Mouse (Mus musculus) liver, embryonic 16.5 days (tissue): ENCODE data around the gene Rufy1. TPM values are rescaled to one million over a fixed set of nuclear protein-coding genes. Genes with fewer than 3 reads are reported as not detected.

ENCODE experiments used
- ATAC-seq: fragments of 200-750 bp; cut with Nextera tagmentation; 2 replicates; pipeline ENCODE4 v1.8.0; 2017; ENCODE audit warnings: low read depth, mild to moderate bottlenecking, moderate number of reproducible peaks, moderate library complexity
- H3K27ac ChIP-seq: fragments of 300-500 bp; sonication (generic); 2 replicates; pipeline ENCODE4 v1.5.1; 2014; ENCODE audit warnings: mild to moderate bottlenecking, low read length
- H3K27me3 ChIP-seq: fragments of 300-500 bp; sonication (generic); 2 replicates; pipeline ENCODE4 v1.6.1; 2014; ENCODE audit warnings: low read depth, low read length, mixed read lengths; ENCODE audit not compliant: control insufficient read depth, insufficient read depth
- H3K36me3 ChIP-seq: fragments of 300-500 bp; sonication (generic); 2 replicates; pipeline ENCODE4 v1.6.1; 2014; ENCODE audit warnings: mild to moderate bottlenecking; ENCODE audit not compliant: control insufficient read depth, insufficient read depth
- H3K4me1 ChIP-seq: fragments of 300-500 bp; sonication (generic); 2 replicates; pipeline ENCODE4 v1.6.1; 2014; ENCODE audit warnings: low read depth, low read length, mixed read lengths; ENCODE audit not compliant: control insufficient read depth
- H3K4me2 ChIP-seq: fragments of 300-500 bp; sonication (generic); 2 replicates; pipeline ENCODE4 v1.6.1; 2014; ENCODE audit warnings: low read depth, low read length, mixed read lengths
- H3K4me3 ChIP-seq: fragments of 300-500 bp; sonication (generic); 2 replicates; pipeline ENCODE4 v1.5.1; 2014; ENCODE audit warnings: low read depth, mild to moderate bottlenecking, low read length
- H3K9ac ChIP-seq: fragments of 300-500 bp; sonication (generic); 2 replicates; pipeline ENCODE4 v1.6.1; 2014; ENCODE audit warnings: low read depth, low read length
- H3K9me3 ChIP-seq: fragments of 300-500 bp; sonication (generic); replicated peaks from 2 replicates; pipeline ENCODE4 v1.6.1; 2016; ENCODE audit warnings: low read length; ENCODE audit not compliant: control insufficient read depth
- WGBS: fragments of 180-500 bp; shearing (Covaris S2); extraction: QIAGEN DNeasy Blood & Tissue Kit; methylation state at CpG from one replicate; pipeline ENCODE4 v1.1.7; 2014; ENCODE audit not compliant: insufficient replicate concordance; 5-methylcytosine and 5-hydroxymethylcytosine counted together
- microRNA counts: library from miRNA; unstranded; fragments of <30 nt; microRNA quantifications from one replicate; lab custom pipeline; 2016
- microRNA-seq: library from miRNA; unstranded; fragments of <30 nt; microRNA quantifications from one replicate; pipeline ENCODE4, GENCODE M21; 2016
- polyA plus RNA-seq: library from polyadenylated mRNA; unstranded; fragments of >200 nt; fragmentation: Nextera tagmentation; extraction: Ambion mirVana; gene quantifications from 2 replicates; pipeline ENCODE4 v1.2.1, GENCODE M21; 2015

Gene Rufy1
- polyA plus RNA-seq, 1 experiment from 2014 or later, result 8.4 TPM

DNA sequence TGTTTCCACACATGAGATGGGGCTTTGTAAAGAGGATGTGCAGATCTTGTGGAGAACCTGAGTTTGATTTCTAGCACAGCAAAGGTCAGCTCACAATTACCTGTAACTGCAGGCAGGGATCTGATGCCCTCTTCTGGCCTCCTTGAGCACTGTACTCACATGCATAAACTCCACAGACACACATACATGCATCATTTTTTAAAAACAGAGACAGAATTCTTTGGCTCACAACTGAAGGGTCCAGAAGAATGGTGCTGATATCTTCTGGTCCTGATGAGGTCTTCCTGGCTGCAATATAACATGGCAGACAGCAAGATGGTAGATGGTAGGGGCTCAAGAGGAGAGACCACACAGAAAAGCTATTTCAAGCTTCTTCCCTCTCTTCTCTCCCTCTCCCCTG, 76.8 kb downstream of the Rufy1 start, which contains the start of gene Cby3:
Gene Cby3, plus strand, starts transcription at position 301 of the 400 bp plus-strand sequence.
- peaks cover 4% of the 10 kb centered on the region; the same call in 1 of the 2 replicates for H3K4me1 ChIP-seq
- H3K9ac ChIP-seq, result no peak within 1 kb of the TSS
- H3K9me3 ChIP-seq, result no peaks in the 10 kb centered on the region
- H3K27me3 ChIP-seq, result peaks cover 13% of the 10 kb centered on the region
- no peak for ATAC-seq
- H3K27ac ChIP-seq, result peak within 1 kb of the TSS; percentile 22; the same call in 1 of the 2 replicates
- H3K4me3 ChIP-seq, result no peak within 1 kb of the TSS
- H3K4me2 ChIP-seq, result no peak within 1 kb of the TSS
- no peaks in the 10 kb centered on the region for H3K36me3 ChIP-seq

DNA sequence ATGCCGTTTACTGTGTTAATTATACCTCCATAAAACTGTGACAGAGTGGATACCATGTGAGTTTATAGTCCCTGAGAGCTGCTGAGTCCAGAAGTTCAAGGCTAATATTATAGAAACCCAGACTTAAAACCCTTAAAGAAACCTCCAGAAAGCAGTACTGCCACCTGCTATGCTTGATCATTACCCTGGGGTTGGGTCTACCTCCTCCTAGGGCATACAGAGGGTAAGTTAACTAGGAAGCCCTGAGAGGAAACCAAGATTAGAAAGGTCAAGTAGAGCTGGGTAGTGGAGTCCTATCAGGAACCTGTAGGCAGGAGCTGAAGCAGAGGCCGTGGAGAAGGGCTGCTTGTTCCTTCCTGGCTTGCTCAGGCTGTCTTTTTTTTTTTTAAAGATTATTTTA, 78.7 kb downstream of the Rufy1 start:
- H3K4me2 ChIP-seq, result no peak overlapping the region
- WGBS, result 55% methylated on average over 2 of the region's 2 CpGs
- no peaks in the 10 kb centered on the region for H3K27me3 ChIP-seq
- no peaks in the 10 kb centered on the region for H3K36me3 ChIP-seq
- no peaks in the 10 kb centered on the region for H3K9me3 ChIP-seq
- ATAC-seq, result no peak
- H3K4me1 ChIP-seq, result no peaks in the 10 kb centered on the region
- H3K9ac ChIP-seq, result no peak overlapping the region
- H3K4me3 ChIP-seq, result no peak overlapping the region
- H3K27ac ChIP-seq, result no peak overlapping the region

DNA sequence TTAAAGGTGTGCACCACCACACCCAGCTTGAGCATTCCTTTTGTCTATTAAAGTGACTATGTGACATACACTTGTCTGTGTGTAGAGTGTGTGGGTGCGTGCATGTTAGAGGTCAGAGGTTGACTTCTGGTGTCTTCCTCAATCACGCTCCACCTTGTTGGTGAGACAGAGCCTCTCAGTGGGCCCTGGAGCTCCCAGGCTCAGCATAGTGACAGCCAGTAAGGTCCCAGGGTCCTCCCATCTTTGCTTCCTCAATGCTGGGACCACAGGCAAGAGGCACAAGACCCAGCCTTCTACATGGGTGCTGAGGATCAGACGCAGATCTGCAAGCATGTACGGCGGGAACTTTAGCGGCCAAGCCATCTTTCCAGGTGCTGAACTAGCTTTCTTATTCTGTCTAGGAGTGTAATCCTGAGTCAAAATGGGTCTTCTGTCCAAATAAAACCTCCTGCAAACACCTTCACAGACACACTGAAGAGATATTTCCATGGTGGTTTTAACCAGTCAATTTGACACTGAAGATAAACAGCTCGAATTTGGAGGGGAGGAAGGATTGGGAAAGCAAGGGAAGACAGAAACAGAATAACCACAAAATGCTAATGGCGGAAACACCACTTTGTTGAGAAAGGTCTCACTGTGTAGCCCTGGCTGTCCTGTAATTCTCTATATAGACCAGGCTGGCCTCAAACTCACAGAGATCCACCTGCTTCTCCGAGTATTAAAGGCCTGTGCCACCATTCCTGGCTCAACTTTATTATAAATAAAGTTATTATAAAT, 84.5 kb downstream of the Rufy1 start:
- no peak overlapping the region for H3K4me3 ChIP-seq
- no peaks in the 10 kb centered on the region for H3K4me1 ChIP-seq
- no peak overlapping the region for H3K27ac ChIP-seq
- no peak overlapping the region for H3K4me2 ChIP-seq
- H3K27me3 ChIP-seq, result no peaks in the 10 kb centered on the region
- WGBS, result 69% methylated on average over 9 of the region's 9 CpGs
- no peak for ATAC-seq
- no peaks in the 10 kb centered on the region for H3K36me3 ChIP-seq
- no peaks in the 10 kb centered on the region for H3K9me3 ChIP-seq
- H3K9ac ChIP-seq, result no peak overlapping the region

DNA sequence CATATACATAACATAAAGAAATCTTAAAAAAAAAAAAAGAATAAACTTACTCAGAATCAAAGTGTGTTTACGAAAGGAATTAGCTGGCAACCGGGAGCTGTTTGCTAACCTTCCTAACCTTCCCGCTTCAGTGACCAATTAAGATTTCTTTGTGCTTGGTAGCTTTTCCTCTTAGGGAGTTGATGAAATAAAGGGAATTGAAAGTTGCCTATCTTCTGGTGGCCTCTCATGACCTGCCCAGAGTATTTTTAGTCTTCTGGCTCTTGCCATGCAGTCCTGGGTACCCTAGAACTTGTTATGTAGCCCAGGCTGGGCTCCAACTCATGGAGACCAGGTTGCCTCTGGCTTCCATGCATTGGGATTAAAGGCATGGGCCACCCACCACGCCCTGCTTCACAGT, 85.4 kb downstream of the Rufy1 start:
- Histone ChIP-seq H3K4me1 (no peaks in the 10 kb centered on the region), H3K27ac (no peak overlapping the region), H3K9me3 (no peaks in the 10 kb centered on the region), H3K4me2 (no peak overlapping the region), H3K36me3 (no peaks in the 10 kb centered on the region), H3K9ac (no peak overlapping the region), H3K4me3 (no peak overlapping the region), H3K27me3 (no peaks in the 10 kb centered on the region)
- 62% methylated on average over 4 of the region's 4 CpGs for WGBS
- no peak for ATAC-seq

MicroRNAs within 50 kb of the gene (microRNA counts, 519-probe panel; counts per million panel counts)
- microRNA mmu-miR-804 (lab: Ali Mortazavi, UCI), result 2,416 counts per million, percentile 60 among the panel's probes with 10 or more counts

Small RNAs within 50 kb of the gene (microRNA-seq; reads per million reads assigned to microRNA genes)
- gene Mir804, result not detected

Other genes with a start within 250 kb of the Rufy1 start
- 165 and 182 TPM in 2 replicates for gene Sqstm1, start 220.3 kb downstream of the Rufy1 start, polyA plus RNA-seq
- 2.2 and 3.1 TPM in 2 replicates for gene Mgat4b, start 220.2 kb downstream of the Rufy1 start, polyA plus RNA-seq
- 0.50 and 0.61 TPM in 2 replicates for gene Ltc4s, start 192.5 kb downstream of the Rufy1 start, polyA plus RNA-seq
- 1.3 and 1.5 TPM in 2 replicates for gene Maml1, start 138.8 kb downstream of the Rufy1 start, polyA plus RNA-seq
- 172 and 184 TPM in 2 replicates for gene Canx, start 105.5 kb downstream of the Rufy1 start, polyA plus RNA-seq
- gene Cby3, start 76.7 kb downstream of the Rufy1 start, polyA plus RNA-seq, result not detected in 2 replicates
- gene Hnrnph1, start 54.1 kb downstream of the Rufy1 start, polyA plus RNA-seq, result 93.6 and 95.8 TPM in 2 replicates
- 1.3 and 1.6 TPM in 2 replicates for gene Adamts2, start 171.0 kb upstream of the Rufy1 start, polyA plus RNA-seq